ENCODE assay signal across 12 mouse cellular contexts in genomic region chr5:110494396-110494795, GRCm38 (mm10). TPM values are rescaled to one million over a fixed set of nuclear protein-coding genes. Genes with fewer than 3 reads are reported as not detected.
A peak's percentile ranks its signal among the peaks of the same experiment; 100 is the strongest.
DNase-seq lines count a peak whose midpoint lies in the region; ATAC-seq and TF ChIP-seq lines count a peak whose summit lies in the region.
"Had no signal": no experiment of that assay in that cellular context is flagged by ENCODE, and none has a peak within 500 bp of the region (broad histone marks: within the 10 kb centered on the region; RNA-seq: fewer than 3 reads in every experiment).

No protein-coding gene starts in this region.

- no peaks in the 10 kb centered on the region for H3K4me1 ChIP-seq in heart, adult 2 months (ENCODE audit: control insufficient read depth, insufficient read depth, low read length)
- peaks cover 13% of the 10 kb centered on the region for H3K4me1 ChIP-seq in forebrain, embryonic 13.5 days
- peaks cover 3% of the 10 kb centered on the region for H3K4me1 ChIP-seq in limb, embryonic 14.5 days (ENCODE audit: control insufficient read depth, insufficient read depth, low read length)
- H3K4me1 ChIP-seq: lung, embryonic 15.5 days had no signal

- H3K4me3 ChIP-seq in heart, adult 2 months, result no peak overlapping the region
- H3K4me3 ChIP-seq in forebrain, embryonic 13.5 days, result no peak overlapping the region
- no peak overlapping the region for H3K4me3 ChIP-seq in limb, embryonic 14.5 days (replicated peaks; ENCODE audit: low read length)
- no peak overlapping the region for H3K4me3 ChIP-seq in gastrocnemius, adult 2 months
- H3K4me3 ChIP-seq: lung, embryonic 15.5 days; myocyte had no signal

- H3K36me3 ChIP-seq in heart, adult 2 months (ENCODE audit: control insufficient read depth, insufficient read depth, low read length), result no peaks in the 10 kb centered on the region
- no peaks in the 10 kb centered on the region for H3K36me3 ChIP-seq in forebrain, embryonic 13.5 days (ENCODE audit: poor library complexity, severe bottlenecking)
- no peaks in the 10 kb centered on the region for H3K36me3 ChIP-seq in limb, embryonic 14.5 days (ENCODE audit: control insufficient read depth, insufficient read depth, low read length)
- H3K36me3 ChIP-seq: lung, embryonic 15.5 days had no signal

- H3K27ac ChIP-seq in heart, adult 2 months, result peak overlapping the region; percentile 21; the same call in 1 of the 2 replicates
- peak overlapping the region; percentile 21; the same call in 1 of the 2 replicates for H3K27ac ChIP-seq in forebrain, embryonic 13.5 days
- no peak overlapping the region for H3K27ac ChIP-seq in limb, embryonic 14.5 days (replicated peaks; ENCODE audit: low read depth, low read length)
- H3K27ac ChIP-seq in gastrocnemius, adult 2 months, result no peak overlapping the region; the same call in 1 of the 2 replicates
- H3K27ac ChIP-seq: lung, embryonic 15.5 days had no signal

- no peak for ATAC-seq in forebrain, embryonic 13.5 days
- ATAC-seq in limb, embryonic 14.5 days (ENCODE audit: low FRiP score, low read depth), result 0 out of 2 replicates have a peak, but pooled peaks have one; percentile 27

- 0 out of 2 replicates have a peak overlapping the region, but pooled peaks have one; percentile 2 for H3K4me2 ChIP-seq in forebrain, embryonic 13.5 days
- H3K4me2 ChIP-seq in limb, embryonic 14.5 days (replicated peaks; ENCODE audit: low read depth, low read length, severe bottlenecking), result no peak overlapping the region
- H3K4me2 ChIP-seq: lung, embryonic 15.5 days had no signal

- TF ChIP-seq CTCF in heart, adult 2 months (IDR thresholded peaks at IDR 0.05), result no peak
- TF ChIP-seq CTCF in gastrocnemius, adult 2 months (IDR thresholded peaks at IDR 0.05), result no peak

- no peak for DNase-seq in heart, adult 2 months
- DNase-seq in heart, postnatal 4 days, result no peak
- peak; percentile 81 for DNase-seq in NIH3T3 (ENCODE audit: low read depth)
- peak; percentile 47 for DNase-seq in limb, embryonic 14.5 days (ENCODE audit: low spot score)
- DNase-seq in left cerebral cortex, postnatal 14 days (ENCODE audit: low spot score in 2 of 2), result no peak
- no peak for DNase-seq in gastrocnemius, adult 2 months
- no peak for DNase-seq in frontal cortex, postnatal 36 days (ENCODE audit: low spot score in 2 of 2)

- 48% methylated on average over 4 of the region's 4 CpGs for WGBS in heart, adult 2 months
- 54% methylated on average over 4 of the region's 4 CpGs for WGBS in forebrain, embryonic 13.5 days
- WGBS in limb, embryonic 14.5 days, result 47% methylated on average over 4 of the region's 4 CpGs

- H3K79me2 ChIP-seq in heart, adult 2 months (replicated peaks; ENCODE audit: control insufficient read depth, insufficient read depth, low read length), result no peaks in the 10 kb centered on the region

- intact Hi-C loops in heart, adult 2 months (cut with DNase I), result loop anchor here (1.0 to 5.0 kb wide), 2 partner anchors 137 to 142 kb away; no protein-coding TSS in a partner anchor
- intact Hi-C loops in left cerebral cortex, postnatal 14 days (cut with DNase I), result loop anchor here (1.0 kb wide), 1 partner anchor 145 kb away; no protein-coding TSS in a partner anchor
- intact Hi-C loops in gastrocnemius, adult 2 months (cut with DNase I), result no loop called here

- no peak for TF ChIP-seq POLR2A in heart, adult 2 months (IDR thresholded peaks at IDR 0.05; ENCODE audit: insufficient read depth, low read depth, low read length)
- no peak for TF ChIP-seq POLR2A in limb, embryonic 14.5 days (IDR thresholded peaks at IDR 0.05; ENCODE audit: borderline replicate concordance, extremely low read depth, insufficient read depth, insufficient read length)

- no peaks in the 10 kb centered on the region for H3K27me3 ChIP-seq in heart, adult 2 months (ENCODE audit: control insufficient read depth, insufficient read depth, low read length)
- H3K27me3 ChIP-seq in forebrain, embryonic 13.5 days, result peaks cover 24% of the 10 kb centered on the region
- no peaks in the 10 kb centered on the region for H3K27me3 ChIP-seq in limb, embryonic 14.5 days (ENCODE audit: control insufficient read depth, insufficient read depth, low read length)
- H3K27me3 ChIP-seq: lung, embryonic 15.5 days had no signal

- no peaks in the 10 kb centered on the region for H3K9me3 ChIP-seq in forebrain, embryonic 13.5 days (replicated peaks)
- no peaks in the 10 kb centered on the region for H3K9me3 ChIP-seq in limb, embryonic 14.5 days (ENCODE audit: control insufficient read depth, low read length)
- H3K9me3 ChIP-seq: lung, embryonic 15.5 days had no signal

- TF ChIP-seq EP300 in heart, adult 2 months (IDR thresholded peaks at IDR 0.05; ENCODE audit: insufficient read depth, low read depth, low read length), result no peak

- peak overlapping the region; percentile 22; the same call in 1 of the 2 replicates for H3K9ac ChIP-seq in heart, adult 2 months (ENCODE audit: low read depth, low read length)
- 0 out of 2 replicates have a peak overlapping the region, but pooled peaks have one; percentile 22 for H3K9ac ChIP-seq in forebrain, embryonic 13.5 days
- 0 out of 2 replicates have a peak overlapping the region, but pooled peaks have one; percentile 16 for H3K9ac ChIP-seq in limb, embryonic 14.5 days (ENCODE audit: low read depth, low read length, severe bottlenecking)
- H3K9ac ChIP-seq: lung, embryonic 15.5 days had no signal

RNA-seq across cellular contexts. Expression of gene Fbrsl1, which starts 46.1 kb away (rescaled TPM):
- total RNA-seq in heart, adult 2 months (2021), result 10 to 100 TPM; 47.0 to 51.8 TPM
- polyA plus RNA-seq in heart, adult 2 months (2012; rRNA removed), result 28.1 and 39.3 TPM in 2 replicates
- total RNA-seq in heart, postnatal 4 days (2021), result 10 to 100 TPM; 49.7 to 52.2 TPM
- 22.8 and 23.3 TPM in 2 replicates for polyA plus RNA-seq in forebrain, embryonic 13.5 days (2015; fragmentation: Nextera tagmentation; extraction: Ambion mirVana)
- 49.8 and 68.3 TPM in 2 replicates for polyA plus RNA-seq in limb, embryonic 14.5 days (2012; rRNA removed)
- polyA plus RNA-seq in limb, embryonic 14.5 days (2014; fragmentation: Nextera tagmentation; extraction: Ambion mirVana), result 20.8 and 23.5 TPM in 2 replicates
- 10 to 100 TPM; 75.8 to 81.9 TPM for total RNA-seq in left cerebral cortex, postnatal 14 days (2021)
- total RNA-seq in gastrocnemius, adult 2 months (2021), result 10 to 100 TPM; 32.7 to 36.8 TPM

RNA-seq across cellular contexts. Expression of gene Galnt9, which starts 49.8 kb away (rescaled TPM):
- not detected for total RNA-seq in heart, adult 2 months (2021)
- 0.20 TPM in 1 of 2 replicates, not detected in the other for polyA plus RNA-seq in heart, adult 2 months (2012; rRNA removed)
- total RNA-seq in heart, postnatal 4 days (2021), result not detected
- 4.8 and 5.6 TPM in 2 replicates for polyA plus RNA-seq in forebrain, embryonic 13.5 days (2015; fragmentation: Nextera tagmentation; extraction: Ambion mirVana)
- 1.7 and 2.3 TPM in 2 replicates for polyA plus RNA-seq in limb, embryonic 14.5 days (2012; rRNA removed)
- 2.0 and 2.6 TPM in 2 replicates for polyA plus RNA-seq in limb, embryonic 14.5 days (2014; fragmentation: Nextera tagmentation; extraction: Ambion mirVana)
- total RNA-seq in left cerebral cortex, postnatal 14 days (2021), result 10 to 100 TPM; 83.1 to 88.7 TPM
- total RNA-seq in gastrocnemius, adult 2 months (2021), result not detected
- total RNA-seq: common myeloid progenitor, adult 5-6 weeks had no signal
- polyA plus RNA-seq: limb, embryonic 11.5 days had no signal

Comparison
In these comparisons a context has a peak if more than half of its experiments do, and no peak if none do; other contexts are left out.
1. DNase-seq: peak in NIH3T3 (single experiment) and limb, embryonic 14.5 days (single experiment); none in heart, adult 2 months (0 of 2), heart, postnatal 4 days (single experiment), left cerebral cortex, postnatal 14 days (0 of 2), gastrocnemius, adult 2 months (single experiment) and frontal cortex, postnatal 36 days (0 of 2).
2. H3K27ac ChIP-seq: peak in heart, adult 2 months (single experiment) and forebrain, embryonic 13.5 days (single experiment); none in limb, embryonic 14.5 days (single experiment) and gastrocnemius, adult 2 months (single experiment).
3. RNA of gene Galnt9, which starts 49.8 kb away (total RNA-seq): 83.1 to 88.7 TPM in left cerebral cortex, postnatal 14 days; not detected in heart, adult 2 months, not detected in heart, postnatal 4 days and not detected in gastrocnemius, adult 2 months; every median in the first group is over 10 times any median in the second.
4. Peak in every context shown above with its lines, with median percentiles within 50 percentile points of each other: H3K9ac ChIP-seq.